ENCODE assay signal across 21 mouse cellular contexts in genomic region chr2:119154683-119155082, GRCm38 (mm10). TPM values are rescaled to one million over a fixed set of nuclear protein-coding genes. Genes with fewer than 3 reads are reported as not detected.
A peak's percentile ranks its signal among the peaks of the same experiment; 100 is the strongest.
DNase-seq lines count a peak whose midpoint lies in the region; ATAC-seq and TF ChIP-seq lines count a peak whose summit lies in the region.
"Had no signal": no experiment of that assay in that cellular context is flagged by ENCODE, and none has a peak within 500 bp of the region (broad histone marks: within the 10 kb centered on the region; RNA-seq: fewer than 3 reads in every experiment).

No protein-coding gene starts in this region.

- H3K9ac ChIP-seq in embryonic facial prominence, embryonic 12.5 days = no peak overlapping the region
- H3K9ac ChIP-seq in liver, embryonic 11.5 days (ENCODE audit: low read depth, low read length) = peak overlapping the region; percentile 13
- H3K9ac ChIP-seq: embryonic facial prominence, embryonic 15.5 days; forebrain, embryonic 12.5 days; kidney, embryonic 15.5 days; midbrain, embryonic 15.5 days had no signal

- no peaks in the 10 kb centered on the region for H3K9me3 ChIP-seq in embryonic facial prominence, embryonic 12.5 days
- no peaks in the 10 kb centered on the region for H3K9me3 ChIP-seq in embryonic facial prominence, embryonic 10.5 days
- no peaks in the 10 kb centered on the region for H3K9me3 ChIP-seq in liver, embryonic 11.5 days (ENCODE audit: control insufficient read depth, low read length)
- H3K9me3 ChIP-seq: embryonic facial prominence, embryonic 15.5 days; forebrain, embryonic 12.5 days; kidney, embryonic 15.5 days; limb, embryonic 10.5 days; midbrain, embryonic 15.5 days had no signal

- DNase-seq in embryonic facial prominence, embryonic 10.5 days (ENCODE audit: low spot score) = no peak
- peak; percentile 21 for DNase-seq in c-Kit-negative CD71-positive TER-119-positive erythroid progenitor cells, embryonic 14.5 days (ENCODE audit: low read depth, low spot score)
- no peak for DNase-seq in liver, embryonic 11.5 days (ENCODE audit: low spot score)
- no peak for DNase-seq in cerebellum, postnatal 36 days
- DNase-seq in thymus, postnatal 36 days = no peak
- no peak for DNase-seq in urinary bladder, postnatal 14 days (ENCODE audit: low spot score)
- DNase-seq: adrenal gland, adult 2 months; cerebellum, adult 18-20 months; gastrocnemius, postnatal 25 days; layer of hippocampus, postnatal 36 days; lung, adult 2 months had no signal

- H3K4me1 ChIP-seq in embryonic facial prominence, embryonic 12.5 days = peaks cover 12% of the 10 kb centered on the region; the same call in 1 of the 2 replicates
- H3K4me1 ChIP-seq in embryonic facial prominence, embryonic 10.5 days = peaks cover 18% of the 10 kb centered on the region
- peaks cover 23% of the 10 kb centered on the region for H3K4me1 ChIP-seq in liver, embryonic 11.5 days (replicated peaks; ENCODE audit: control insufficient read depth, insufficient read depth, low read length)
- peaks cover 9% of the 10 kb centered on the region for H3K4me1 ChIP-seq in small intestine, adult 2 months (ENCODE audit: control insufficient read depth, insufficient read depth, insufficient read length, low read length)

- TF ChIP-seq CTCF in small intestine, adult 2 months (IDR thresholded peaks at IDR 0.05; ENCODE audit: extremely low read depth, insufficient read length, insufficient replicate concordance, low read depth, low read length) = no peak

- H3K27ac ChIP-seq in embryonic facial prominence, embryonic 12.5 days = no peak overlapping the region
- no peak overlapping the region for H3K27ac ChIP-seq in embryonic facial prominence, embryonic 10.5 days (replicated peaks)
- peak overlapping the region; percentile 94 for H3K27ac ChIP-seq in liver, embryonic 11.5 days (ENCODE audit: low read depth, low read length)
- peak overlapping the region; percentile 91 for H3K27ac ChIP-seq in small intestine, adult 2 months (ENCODE audit: insufficient read depth, low read depth, low read length)
- H3K27ac ChIP-seq: embryonic facial prominence, embryonic 15.5 days; forebrain, embryonic 12.5 days; kidney, embryonic 15.5 days; limb, embryonic 10.5 days; macrophage; midbrain, embryonic 15.5 days had no signal

- ATAC-seq in embryonic facial prominence, embryonic 12.5 days (ENCODE audit: insufficient number of reproducible peaks, insufficient read depth, low FRiP score, low TSS enrichment) = no peak
- ATAC-seq in liver, embryonic 11.5 days (replicated peaks; ENCODE audit: low FRiP score) = peak; percentile 48
- ATAC-seq: CD4-positive, CD25-positive, alpha-beta regulatory T cell, adult 4 months; midbrain, embryonic 15.5 days had no signal

- no peak overlapping the region for H3K4me3 ChIP-seq in embryonic facial prominence, embryonic 12.5 days
- H3K4me3 ChIP-seq in embryonic facial prominence, embryonic 10.5 days = no peak overlapping the region
- peak overlapping the region; percentile 94 for H3K4me3 ChIP-seq in liver, embryonic 11.5 days (ENCODE audit: low read depth, low read length)
- H3K4me3 ChIP-seq in small intestine, adult 2 months (ENCODE audit: low read depth, low read length) = no peak overlapping the region
- H3K4me3 ChIP-seq: forebrain, embryonic 12.5 days; midbrain, embryonic 15.5 days had no signal

- H3K4me2 ChIP-seq in embryonic facial prominence, embryonic 12.5 days (replicated peaks) = 0 out of 2 replicates have a peak overlapping the region, but pooled peaks have one; percentile 5
- H3K4me2 ChIP-seq in liver, embryonic 11.5 days = peak overlapping the region; percentile 73
- H3K4me2 ChIP-seq: forebrain, embryonic 12.5 days; midbrain, embryonic 15.5 days had no signal

- WGBS in embryonic facial prominence, embryonic 12.5 days = 85% methylated on average over 2 of the region's 2 CpGs
- WGBS in embryonic facial prominence, embryonic 10.5 days = 81% methylated on average over 2 of the region's 2 CpGs
- WGBS in liver, embryonic 11.5 days = 71% methylated on average over 2 of the region's 2 CpGs
- WGBS in small intestine, adult 2 months = 19% methylated on average over 2 of the region's 2 CpGs

- no peaks in the 10 kb centered on the region for H3K27me3 ChIP-seq in embryonic facial prominence, embryonic 12.5 days
- no peaks in the 10 kb centered on the region for H3K27me3 ChIP-seq in embryonic facial prominence, embryonic 10.5 days (replicated peaks; ENCODE audit: low read depth, poor library complexity, severe bottlenecking)
- H3K27me3 ChIP-seq in liver, embryonic 11.5 days (replicated peaks; ENCODE audit: control insufficient read depth, insufficient read depth, low read length) = no peaks in the 10 kb centered on the region
- no peaks in the 10 kb centered on the region for H3K27me3 ChIP-seq in small intestine, adult 2 months (ENCODE audit: control insufficient read depth, insufficient read depth, low read length)
- H3K27me3 ChIP-seq: embryonic facial prominence, embryonic 15.5 days; forebrain, embryonic 12.5 days; kidney, embryonic 15.5 days; midbrain, embryonic 15.5 days had no signal

- peaks cover 47% of the 10 kb centered on the region for H3K36me3 ChIP-seq in embryonic facial prominence, embryonic 12.5 days
- peaks cover 51% of the 10 kb centered on the region for H3K36me3 ChIP-seq in embryonic facial prominence, embryonic 10.5 days (replicated peaks)
- H3K36me3 ChIP-seq in liver, embryonic 11.5 days (ENCODE audit: control insufficient read depth, insufficient read depth, low read length) = peaks cover 29% of the 10 kb centered on the region
- peaks cover 39% of the 10 kb centered on the region for H3K36me3 ChIP-seq in small intestine, adult 2 months (ENCODE audit: control insufficient read depth, insufficient read depth, low read length)

- no peak for TF ChIP-seq POLR2A in small intestine, adult 2 months (IDR thresholded peaks at IDR 0.05; ENCODE audit: low read depth, low read length)

RNA-seq across cellular contexts. Expression of gene Rmdn3, which starts 2.2 kb away (rescaled TPM):
- 41.9 and 42.3 TPM in 2 replicates for polyA plus RNA-seq in embryonic facial prominence, embryonic 12.5 days (2016; fragmentation: Nextera tagmentation; extraction: Ambion mirVana)
- polyA plus RNA-seq in embryonic facial prominence, embryonic 10.5 days (2016; fragmentation: Nextera tagmentation; extraction: Ambion mirVana) = 47.3 and 50.7 TPM in 2 replicates
- polyA plus RNA-seq in liver, embryonic 11.5 days (2014; fragmentation: Nextera tagmentation; extraction: Ambion mirVana) = 75.7 and 80.6 TPM in 2 replicates
- polyA plus RNA-seq in small intestine, adult 2 months (2012; rRNA removed) = 26.2 and 57.3 TPM in 2 replicates

RNA-seq across cellular contexts. Expression of gene Gchfr, which starts 12.9 kb away (rescaled TPM):
- 4.7 and 5.2 TPM in 2 replicates for polyA plus RNA-seq in embryonic facial prominence, embryonic 12.5 days (2016; fragmentation: Nextera tagmentation; extraction: Ambion mirVana)
- polyA plus RNA-seq in embryonic facial prominence, embryonic 10.5 days (2016; fragmentation: Nextera tagmentation; extraction: Ambion mirVana) = 5.3 and 6.1 TPM in 2 replicates
- polyA plus RNA-seq in liver, embryonic 11.5 days (2014; fragmentation: Nextera tagmentation; extraction: Ambion mirVana) = 33.6 and 36.4 TPM in 2 replicates
- 35.0 and 107 TPM in 2 replicates for polyA plus RNA-seq in small intestine, adult 2 months (2012; rRNA removed)
- polyA plus RNA-seq: CD4-positive, CD25-positive, alpha-beta regulatory T cell, adult 4 months; macrophage had no signal

RNA-seq across cellular contexts. Expression of gene Gm14137, which starts 19.6 kb away (rescaled TPM):
- polyA plus RNA-seq in embryonic facial prominence, embryonic 12.5 days (2016; fragmentation: Nextera tagmentation; extraction: Ambion mirVana) = 0.70 and 1.1 TPM in 2 replicates
- 0.77 and 1.0 TPM in 2 replicates for polyA plus RNA-seq in embryonic facial prominence, embryonic 10.5 days (2016; fragmentation: Nextera tagmentation; extraction: Ambion mirVana)
- polyA plus RNA-seq in liver, embryonic 11.5 days (2014; fragmentation: Nextera tagmentation; extraction: Ambion mirVana) = 0.23 and 0.25 TPM in 2 replicates
- polyA plus RNA-seq in small intestine, adult 2 months (2012; rRNA removed) = 0.03 and 0.04 TPM in 2 replicates
- polyA plus RNA-seq: cortical plate, adult 2 months; macrophage had no signal

RNA-seq across cellular contexts. Expression of gene Rad51, which starts 42.1 kb away (rescaled TPM):
- 53.3 and 57.7 TPM in 2 replicates for polyA plus RNA-seq in embryonic facial prominence, embryonic 12.5 days (2016; fragmentation: Nextera tagmentation; extraction: Ambion mirVana)
- polyA plus RNA-seq in embryonic facial prominence, embryonic 10.5 days (2016; fragmentation: Nextera tagmentation; extraction: Ambion mirVana) = 90.9 and 94.1 TPM in 2 replicates
- polyA plus RNA-seq in liver, embryonic 11.5 days (2014; fragmentation: Nextera tagmentation; extraction: Ambion mirVana) = 62.0 and 64.0 TPM in 2 replicates
- polyA plus RNA-seq in small intestine, adult 2 months (2012; rRNA removed) = 4.6 and 8.7 TPM in 2 replicates

RNA-seq across cellular contexts. Expression of gene Zfyve19, which starts 53.7 kb away (rescaled TPM):
- polyA plus RNA-seq in embryonic facial prominence, embryonic 12.5 days (2016; fragmentation: Nextera tagmentation; extraction: Ambion mirVana) = 57.0 and 58.2 TPM in 2 replicates
- 52.9 and 58.5 TPM in 2 replicates for polyA plus RNA-seq in embryonic facial prominence, embryonic 10.5 days (2016; fragmentation: Nextera tagmentation; extraction: Ambion mirVana)
- polyA plus RNA-seq in liver, embryonic 11.5 days (2014; fragmentation: Nextera tagmentation; extraction: Ambion mirVana) = 47.2 and 48.5 TPM in 2 replicates
- polyA plus RNA-seq in small intestine, adult 2 months (2012; rRNA removed) = 20.2 and 46.7 TPM in 2 replicates

Comparison
In these comparisons a context has a peak if more than half of its experiments do, and no peak if none do; other contexts are left out.
1. H3K27ac ChIP-seq: peak in liver, embryonic 11.5 days (single experiment) and small intestine, adult 2 months (single experiment); none in embryonic facial prominence, embryonic 12.5 days (single experiment) and embryonic facial prominence, embryonic 10.5 days (single experiment).